Mouse (Mus musculus) MEL (cell line): ENCODE measurements around the gene Tnfsf13b. TPM values are rescaled to one million over a fixed set of nuclear protein-coding genes. Genes with fewer than 3 reads are reported as not detected.

Experiments
- DNase-seq: peaks from one replicate; pipeline ENCODE4 v3.0.0; 2011; ENCODE audit warnings: low read depth, low spot score
- H3K27ac ChIP-seq: 2 replicates; pipeline ENCODE4 v1.5.1; 2012; ENCODE audit warnings: low read depth, mild to moderate bottlenecking, control low read depth, low read length, moderate library complexity; ENCODE audit not compliant: control insufficient read depth
- H3K27me3 ChIP-seq, 2 experiments: fragments of 150-350 bp in 1 of 2; sonication (generic) in 1 of 2; 2 replicates each; pipeline ENCODE4 v1.6.1; 2012; ENCODE audit warnings: low read length in 2 of 2, mild to moderate bottlenecking in 2 of 2, improper control_type of control experiment in 1 of 2, moderate library complexity in 1 of 2; ENCODE audit not compliant: insufficient read depth in 2 of 2, control insufficient read depth in 1 of 2
- H3K36me3 ChIP-seq, 2 experiments: 2 replicates each; pipeline ENCODE4 v1.6.1; 2012 to 2014; ENCODE audit warnings: low read length in 2 of 2, improper control_type of control experiment in 1 of 2, inconsistent platforms in 1 of 2, mild to moderate bottlenecking in 1 of 2; ENCODE audit not compliant: insufficient read depth in 2 of 2, control insufficient read depth in 1 of 2
- H3K4me1 ChIP-seq, 2 experiments: fragments of 150-350 bp in 1 of 2; sonication (generic) in 1 of 2; 2 replicates each; pipeline ENCODE4 v1.6.1; 2012; ENCODE audit warnings: low read length in 2 of 2, improper control_type of control experiment in 1 of 2, mild to moderate bottlenecking in 1 of 2; ENCODE audit not compliant: insufficient read depth in 2 of 2, control insufficient read depth in 1 of 2
- H3K4me3 ChIP-seq, 2 experiments: fragments of 150-350 bp in 1 of 2; sonication (generic) in 1 of 2; 2 replicates each; pipeline ENCODE4 v1.5.1; 2012; ENCODE audit warnings: low read depth in 2 of 2, low read length in 2 of 2, mild to moderate bottlenecking in 2 of 2, moderate library complexity in 2 of 2, control low read depth in 1 of 2, improper control_type of control experiment in 1 of 2; ENCODE audit not compliant: control insufficient read depth in 1 of 2, insufficient read depth in 1 of 2
- H3K79me2 ChIP-seq: 2 replicates; pipeline ENCODE4 v1.6.1; 2012; ENCODE audit warnings: mild to moderate bottlenecking, low read length, moderate library complexity; ENCODE audit not compliant: control insufficient read depth, poor library complexity, insufficient read depth
- H3K9ac ChIP-seq: 2 replicates; pipeline ENCODE4 v1.6.1; 2012; ENCODE audit warnings: low read depth, mild to moderate bottlenecking, control low read depth, low read length, moderate library complexity; ENCODE audit not compliant: control insufficient read depth, poor library complexity, severe bottlenecking
- H3K9me3 ChIP-seq: fragments of 150-350 bp; sonication (generic); replicated peaks from 2 replicates; pipeline ENCODE4 v1.6.1; 2012; ENCODE audit warnings: mild to moderate bottlenecking, low read length, improper control_type of control experiment, moderate library complexity; ENCODE audit not compliant: insufficient read depth
- BHLHE40 ChIP-seq: IDR thresholded peaks from 2 replicates; pipeline ENCODE4 v1.6.1; 2012; ENCODE audit warnings: low read depth, mild to moderate bottlenecking, inconsistent platforms, low read length, improper control_type of control experiment, borderline replicate concordance
- CHD1 ChIP-seq: IDR thresholded peaks from 2 replicates; pipeline ENCODE4 v1.6.1; 2012; ENCODE audit warnings: low read depth, mild to moderate bottlenecking, inconsistent platforms, low read length, improper control_type of control experiment
- CTCF ChIP-seq, 3 experiments: IDR thresholded peaks in 2 of 3; conservative IDR thresholded peaks in 1 of 3; 2 replicates each; pipeline ENCODE4 v1.5.1; 2011 to 2012; ENCODE audit warnings: low read length in 3 of 3, low read depth in 2 of 3, mild to moderate bottlenecking in 2 of 3, improper control_type of control experiment in 1 of 3, inconsistent platforms in 1 of 3, mixed read lengths in 1 of 3, moderate library complexity in 1 of 3; ENCODE audit not compliant: control insufficient read depth in 1 of 3, insufficient read depth in 1 of 3, poor library complexity in 1 of 3, severe bottlenecking in 1 of 3
- ELF1 ChIP-seq: IDR thresholded peaks from 2 replicates; pipeline ENCODE4 v1.6.1; 2014; ENCODE audit warnings: low read depth, mild to moderate bottlenecking, inconsistent platforms, low read length, improper control_type of control experiment, moderate library complexity
- EP300 ChIP-seq, 2 experiments: IDR thresholded peaks; 2 replicates each; pipeline ENCODE4 v1.6.1; 2011; ENCODE audit warnings: improper control_type of control experiment in 2 of 2, low read length in 2 of 2, low read depth in 1 of 2, mild to moderate bottlenecking in 1 of 2
- ETS1 ChIP-seq: IDR thresholded peaks from 2 replicates; pipeline ENCODE4 v1.6.1; 2012; ENCODE audit warnings: low read depth, mild to moderate bottlenecking, inconsistent platforms, low read length, improper control_type of control experiment, moderate library complexity
- GABPA ChIP-seq: IDR thresholded peaks from 2 replicates; pipeline ENCODE4 v1.6.1; 2012; ENCODE audit warnings: low read depth, mild to moderate bottlenecking, inconsistent platforms, low read length, improper control_type of control experiment, moderate library complexity
- GATA1 ChIP-seq: IDR thresholded peaks from 2 replicates; pipeline ENCODE4 v1.6.1; 2011; ENCODE audit warnings: low read depth, low read length, improper control_type of control experiment
- KAT2A ChIP-seq: conservative IDR thresholded peaks from 2 replicates; pipeline ENCODE4 v1.6.1; 2012; ENCODE audit warnings: low read depth, low read length, improper control_type of control experiment, inconsistent platforms
- MAX ChIP-seq: IDR thresholded peaks from 2 replicates; pipeline ENCODE4 v1.6.1; 2011; ENCODE audit warnings: low read length, improper control_type of control experiment
- MYB ChIP-seq: IDR thresholded peaks from 2 replicates; pipeline ENCODE4 v1.6.1; 2011; ENCODE audit warnings: mild to moderate bottlenecking, low read depth, low read length, improper control_type of control experiment
- MYC ChIP-seq: IDR thresholded peaks from 2 replicates; pipeline ENCODE4 v1.6.1; 2011; ENCODE audit warnings: low read depth, mild to moderate bottlenecking, low read length, improper control_type of control experiment, moderate library complexity
- NELFE ChIP-seq: IDR thresholded peaks from 2 replicates; pipeline ENCODE4 v1.6.1; 2011; ENCODE audit warnings: low read depth, low read length, improper control_type of control experiment
- POLR2A ChIP-seq, 2 experiments: IDR thresholded peaks; 2 replicates each; pipeline ENCODE4 v1.6.1; 2011 to 2012; ENCODE audit warnings: low read length in 2 of 2, mild to moderate bottlenecking in 2 of 2, control low read depth in 1 of 2, improper control_type of control experiment in 1 of 2, low read depth in 1 of 2, moderate library complexity in 1 of 2; ENCODE audit not compliant: control insufficient read depth in 1 of 2, insufficient read depth in 1 of 2, poor library complexity in 1 of 2
- RAD21 ChIP-seq: IDR thresholded peaks from 2 replicates; pipeline ENCODE4 v1.6.1; 2011; ENCODE audit warnings: mild to moderate bottlenecking, low read depth, low read length, improper control_type of control experiment
- RCOR1 ChIP-seq: IDR thresholded peaks from 2 replicates; pipeline ENCODE4 v1.6.1; 2012; ENCODE audit warnings: low read depth, mild to moderate bottlenecking, inconsistent platforms, low read length, improper control_type of control experiment
- SMC3 ChIP-seq: IDR thresholded peaks from 2 replicates; pipeline ENCODE4 v1.6.1; 2011; ENCODE audit warnings: low read depth, low read length, improper control_type of control experiment
- TBP ChIP-seq: IDR thresholded peaks from 2 replicates; pipeline ENCODE4 v1.8.0; 2011; ENCODE audit warnings: low read depth, low read length, improper control_type of control experiment
- TCF12 ChIP-seq: IDR thresholded peaks from 2 replicates; pipeline ENCODE4 v1.6.1; 2014; ENCODE audit warnings: low read depth, mild to moderate bottlenecking, inconsistent platforms, low read length, improper control_type of control experiment, moderate library complexity
- ZC3H11A ChIP-seq: IDR thresholded peaks from 2 replicates; pipeline ENCODE4 v1.6.1; 2012; ENCODE audit warnings: low read depth, mild to moderate bottlenecking, inconsistent platforms, low read length, improper control_type of control experiment
- ZMIZ1 ChIP-seq: IDR thresholded peaks from 2 replicates; pipeline ENCODE4 v1.6.1; 2012; ENCODE audit warnings: low read depth, mild to moderate bottlenecking, inconsistent platforms, low read length, improper control_type of control experiment, moderate library complexity
- ZNF384 ChIP-seq: IDR thresholded peaks from 2 replicates; pipeline ENCODE4 v1.6.1; 2012; ENCODE audit warnings: low read depth, mild to moderate bottlenecking, inconsistent platforms, low read length, improper control_type of control experiment
- polyA plus RNA-seq, 2 experiments: library from polyadenylated mRNA; stranded (reverse) in 1 of 2; unstranded in 1 of 2; fragments of >175 nt in 1 of 2; fragments of >200 nt in 1 of 2; gene quantifications; 2 replicates each; pipeline versions ENCODE4 v1.2.1 to v1.2.4; 2012; ENCODE audit warnings: low replicate concordance in 2 of 2, low read depth in 1 of 2; ENCODE audit not compliant: insufficient read length in 2 of 2, insufficient read depth in 1 of 2, missing spikeins in 1 of 2
- total RNA-seq: library from RNA; depleted of rRNA; stranded (reverse); fragments of 300-350 nt; gene quantifications from 2 replicates; pipeline ENCODE4 v1.2.3, GENCODE M21; 2012

Gene Tnfsf13b
- total and polyA plus RNA-seq, 3 experiments, result 0.14 TPM; not detected in 2

- H3K27me3 ChIP-seq, result no peaks in the 10 kb centered on the region
- H3K27ac ChIP-seq, result no peak overlapping the region
- TF ChIP-seq ZC3H11A (no peak), GABPA (no peak), RCOR1 (no peak), CHD1 (no peak), BHLHE40 (no peak), EP300 (IDR thresholded peaks at IDR 0.05; ENCODE audit: low read depth in 1 of 2, low read length in 2 of 2) (no peak), ZMIZ1 (no peak), GATA1 (no peak), RAD21 (no peak)
- H3K9me3 ChIP-seq, result no peaks in the 10 kb centered on the region
- no peak for DNase-seq
- H3K4me1 ChIP-seq, result no peaks in the 10 kb centered on the region
- H3K9ac ChIP-seq, result no peak overlapping the region
- H3K79me2 ChIP-seq, result no peaks in the 10 kb centered on the region
- H3K4me3 ChIP-seq, result no peak overlapping the region
- H3K36me3 ChIP-seq, result no peaks in the 10 kb centered on the region
These were observed 1.4 kb downstream of the Tnfsf13b start for GRCm38 (mm10) chr8:10007660-10008028.

GRCm38 (mm10) chr8:10016252-10016651, 10.0 kb downstream of the Tnfsf13b start:
- H3K79me2 ChIP-seq, result no peaks in the 10 kb centered on the region
- H3K4me1 ChIP-seq, result no peaks in the 10 kb centered on the region
- H3K27ac ChIP-seq, result no peak overlapping the region
- H3K27me3 ChIP-seq, result no peaks in the 10 kb centered on the region; a peak in 1 of 4 replicates
- no peaks in the 10 kb centered on the region for H3K9me3 ChIP-seq
- H3K4me3 ChIP-seq, result no peak overlapping the region
- H3K9ac ChIP-seq, result no peak overlapping the region
- no peak for TF ChIP-seq TBP
- TF ChIP-seq CTCF (IDR thresholded peaks at IDR 0.05 in 2 of 3, conservative IDR thresholded peaks at IDR 0.05 in 1 of 3; ENCODE audit: control insufficient read depth in 1 of 3, insufficient read depth in 1 of 3, low read depth in 2 of 3, low read length in 3 of 3, poor library complexity in 1 of 3, severe bottlenecking in 1 of 3), result no peak
- no peak for TF ChIP-seq ETS1
- no peak for TF ChIP-seq EP300 (IDR thresholded peaks at IDR 0.05; ENCODE audit: low read depth in 1 of 2, low read length in 2 of 2)
- TF ChIP-seq MYB, result no peak
- no peak for TF ChIP-seq NELFE
- TF ChIP-seq MAX, result no peak
- no peak for TF ChIP-seq ELF1
- no peak for TF ChIP-seq SMC3
- TF ChIP-seq POLR2A (IDR thresholded peaks at IDR 0.05; ENCODE audit: control insufficient read depth in 1 of 2, insufficient read depth in 1 of 2, low read depth in 1 of 2, low read length in 2 of 2, poor library complexity in 1 of 2), result no peak
- no peak for TF ChIP-seq TCF12
- no peak for TF ChIP-seq ZNF384
- TF ChIP-seq KAT2A, result no peak
- no peak for TF ChIP-seq MYC
- no peak for TF ChIP-seq GABPA
- DNase-seq, result no peak
- H3K36me3 ChIP-seq, result no peaks in the 10 kb centered on the region
